Mouse (Mus musculus) liver, postnatal 0 days (tissue): ENCODE data around the gene Slc22a29. TPM values are rescaled to one million over a fixed set of nuclear protein-coding genes. Genes with fewer than 3 reads are reported as not detected.
"Not testable (repeated sequence)": the region's sequence is repeated elsewhere in the genome, so short reads cannot be mapped to it uniquely, and the experiment has no call there.

Experiments
- ATAC-seq: fragments of 200-750 bp; cut with Nextera tagmentation; 2 replicates; pipeline ENCODE4 v1.8.0; 2017; ENCODE audit warnings: mild to moderate bottlenecking, moderate library complexity
- DNase-seq: peaks from one replicate; pipeline ENCODE4 v3.0.0-alpha.2; 2016
- H3K27ac ChIP-seq: fragments of 300-500 bp; sonication (generic); 2 replicates; pipeline ENCODE4 v1.5.1; 2014; ENCODE audit warnings: antibody characterized with exemption, moderate library complexity, mild to moderate bottlenecking, low read depth
- H3K27me3 ChIP-seq: fragments of 300-500 bp; sonication (generic); 2 replicates; pipeline ENCODE4 v1.6.1; 2014; ENCODE audit warnings: low read length, control low read depth, mixed read lengths; ENCODE audit not compliant: insufficient read depth
- H3K36me3 ChIP-seq: fragments of 300-500 bp; sonication (generic); replicated peaks from 2 replicates; pipeline ENCODE4 v1.6.1; 2014; ENCODE audit warnings: mild to moderate bottlenecking, control low read depth, low read length, moderate library complexity, mixed read lengths; ENCODE audit not compliant: insufficient read depth
- H3K4me1 ChIP-seq: fragments of 300-500 bp; sonication (generic); 2 replicates; pipeline ENCODE4 v1.6.1; 2014; ENCODE audit warnings: antibody characterized with exemption, mild to moderate bottlenecking, control low read depth; ENCODE audit not compliant: insufficient read depth
- H3K4me2 ChIP-seq: fragments of 300-500 bp; sonication (generic); 2 replicates; pipeline ENCODE4 v1.6.1; 2014; ENCODE audit warnings: low read depth, mild to moderate bottlenecking, low read length, moderate library complexity, mixed read lengths
- H3K4me3 ChIP-seq: fragments of 300-500 bp; sonication (generic); 2 replicates; pipeline ENCODE4 v1.5.1; 2014; ENCODE audit warnings: low read depth, low read length
- H3K9ac ChIP-seq: fragments of 300-500 bp; sonication (generic); replicated peaks from 2 replicates; pipeline ENCODE4 v1.6.1; 2014; ENCODE audit warnings: mild to moderate bottlenecking, moderate library complexity
- H3K9me3 ChIP-seq: fragments of 300-500 bp; sonication (generic); 2 replicates; pipeline ENCODE4 v1.6.1; 2016; ENCODE audit warnings: mild to moderate bottlenecking, control low read depth, low read length, mixed read lengths
- WGBS: fragments of 180-500 bp; shearing (Covaris S2); extraction: QIAGEN DNeasy Blood & Tissue Kit; methylation state at CpG from one replicate; pipeline ENCODE4 v1.1.7; 2014; ENCODE audit not compliant: insufficient replicate concordance; 5-methylcytosine and 5-hydroxymethylcytosine counted together
- polyA plus RNA-seq: library from polyadenylated mRNA; unstranded; fragments of >200 nt; fragmentation: Nextera tagmentation; extraction: Ambion mirVana; gene quantifications from 2 replicates; pipeline ENCODE4 v1.2.1, GENCODE M21; 2015

The Slc22a29 gene
- polyA plus RNA-seq, 1 experiment from 2014 or later: 0.15 TPM

DNA sequence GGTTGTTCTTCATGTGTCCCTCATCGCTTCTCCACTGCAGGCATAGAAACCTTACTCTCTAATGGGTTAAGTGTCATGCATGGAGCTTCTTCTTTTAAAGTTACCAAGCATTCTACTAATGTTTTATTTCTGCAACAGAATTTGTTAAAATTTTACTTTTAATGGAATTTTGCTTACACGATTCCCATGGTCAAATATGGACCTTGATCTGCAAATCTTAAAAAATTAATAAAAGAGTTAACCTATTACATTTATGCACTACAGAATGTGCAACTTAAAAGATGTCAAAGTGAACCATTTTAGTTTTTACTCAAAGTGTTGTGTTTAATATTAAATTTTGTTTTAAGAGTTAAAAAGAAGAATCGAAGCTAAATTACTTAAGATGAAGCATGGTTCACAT, 86.8 kb downstream of the Slc22a29 start, which contains the start of gene Slc22a28:
Slc22a28 (minus strand) TSS at position 102 of the 400 bp plus-strand sequence.
- not testable (repeated sequence) for H3K9ac ChIP-seq, DNase-seq, H3K9me3 ChIP-seq, H3K36me3 ChIP-seq, H3K27ac ChIP-seq, H3K4me2 ChIP-seq, ATAC-seq, H3K4me1 ChIP-seq, H3K27me3 ChIP-seq, H3K4me3 ChIP-seq
- 82% methylated on average over 2 of the region's 3 CpGs for WGBS

Other genes starting within 250 kb of the Slc22a29 start
- gene Slc22a28, start 86.9 kb downstream of the Slc22a29 start, polyA plus RNA-seq: not detected in 2 replicates
- gene Slc22a30, start 186.2 kb upstream of the Slc22a29 start, polyA plus RNA-seq: 0.18 TPM in 2 replicates